Comparison of ENCODE assay signal across 13 mouse cellular contexts in the genomic region with DNA sequence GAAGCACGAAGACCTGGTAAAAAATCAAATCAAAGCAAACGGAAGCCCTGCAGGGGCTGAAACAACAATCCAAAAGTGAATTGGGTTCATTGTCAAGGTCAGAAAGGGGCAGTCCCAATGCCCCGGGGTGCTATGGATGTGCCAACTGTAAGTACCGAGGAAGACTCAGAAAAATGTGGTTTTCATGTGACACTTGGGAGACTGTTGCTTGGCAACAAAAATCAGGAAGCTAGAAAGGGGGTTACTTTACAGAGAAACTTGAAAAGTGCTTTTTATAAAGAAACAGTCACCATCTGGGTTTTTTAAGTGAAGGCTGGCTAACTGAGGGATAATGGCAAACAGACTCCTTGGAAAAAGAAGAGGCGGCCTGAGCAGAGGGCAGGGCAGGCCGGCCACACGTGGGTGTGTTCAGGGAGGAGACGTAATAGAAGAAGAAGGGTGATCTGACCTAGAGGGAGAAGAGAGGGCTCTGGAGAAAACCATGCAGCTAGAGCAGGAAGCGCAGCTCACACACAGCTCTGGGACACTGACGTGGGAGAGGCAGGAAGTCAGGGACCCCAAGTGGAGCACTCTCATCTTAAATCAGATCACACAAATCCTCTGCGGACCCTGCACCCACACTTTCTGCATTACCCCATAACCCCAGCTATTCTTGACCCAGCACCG.
DNase-seq lines count a peak whose midpoint lies in the region; ATAC-seq and TF ChIP-seq lines count a peak whose summit lies in the region.
"Had no signal": no experiment of that assay in that cellular context is flagged by ENCODE, and none has a peak within 500 bp of the region (broad histone marks: within the 10 kb centered on the region; RNA-seq: fewer than 3 reads in every experiment).

No protein-coding gene starts in this region.

- H3K27me3 ChIP-seq in kidney, embryonic 16.5 days (ENCODE audit: insufficient read depth, low read length): no peaks in the 10 kb centered on the region
- no peaks in the 10 kb centered on the region for H3K27me3 ChIP-seq in kidney, adult 2 months (replicated peaks; ENCODE audit: control insufficient read depth, insufficient read depth, low read length)
- H3K27me3 ChIP-seq in limb, embryonic 14.5 days (ENCODE audit: control insufficient read depth, insufficient read depth, low read length): no peaks in the 10 kb centered on the region
- H3K27me3 ChIP-seq: hindbrain, embryonic 12.5 days had no signal

- no peak overlapping the region for H3K4me3 ChIP-seq in kidney, embryonic 16.5 days (ENCODE audit: low read length)
- no peak overlapping the region for H3K4me3 ChIP-seq in kidney, adult 2 months (ENCODE audit: insufficient read depth, low read depth, low read length)
- H3K4me3 ChIP-seq in brown adipose tissue, adult 24 weeks (ENCODE audit: insufficient read depth, low read depth, low read length): no peak overlapping the region
- no peak overlapping the region for H3K4me3 ChIP-seq in limb, embryonic 14.5 days (replicated peaks; ENCODE audit: low read length)
- H3K4me3 ChIP-seq: hindbrain, embryonic 12.5 days had no signal

- TF ChIP-seq CTCF in kidney, adult 2 months (conservative IDR thresholded peaks at IDR 0.05; ENCODE audit: insufficient read depth, insufficient read length, low read depth, low read length): no peak

- DNase-seq in embryo, embryonic 10.5 days (ENCODE audit: low spot score): peak; percentile 23
- no peak for DNase-seq in embryo, embryonic 9.5 days (ENCODE audit: extremely low spot score)
- DNase-seq in kidney, adult 2 months: no peak
- DNase-seq in limb, embryonic 14.5 days (ENCODE audit: low spot score): no peak
- no peak for DNase-seq in cerebellum, postnatal 14 days
- no peak for DNase-seq in frontal cortex, postnatal 10 days (ENCODE audit: low spot score in 2 of 2)
- DNase-seq: cerebellum, adult 11-12 months; kidney, adult 8-10 months; lung, adult 18-20 months; thymus, postnatal 4 days had no signal

- H3K27ac ChIP-seq in kidney, embryonic 16.5 days (ENCODE audit: low read length): no peak overlapping the region
- no peak overlapping the region for H3K27ac ChIP-seq in kidney, adult 2 months (ENCODE audit: insufficient read depth, low read depth, low read length)
- H3K27ac ChIP-seq in brown adipose tissue, adult 24 weeks (replicated peaks; ENCODE audit: low read depth, low read length): peak overlapping the region; percentile 66
- peak overlapping the region; percentile 9; the same call in 1 of the 2 replicates for H3K27ac ChIP-seq in limb, embryonic 14.5 days (replicated peaks; ENCODE audit: low read depth, low read length)
- H3K27ac ChIP-seq: hindbrain, embryonic 12.5 days had no signal

- 23% methylated on average over 12 of the region's 12 CpGs for WGBS in kidney, embryonic 16.5 days
- WGBS in kidney, adult 2 months: 33% methylated on average over 12 of the region's 12 CpGs
- WGBS in limb, embryonic 14.5 days: 33% methylated on average over 12 of the region's 12 CpGs

- peaks cover 11% of the 10 kb centered on the region for H3K4me1 ChIP-seq in kidney, embryonic 16.5 days (ENCODE audit: insufficient read depth, low read length)
- H3K4me1 ChIP-seq in kidney, adult 2 months (ENCODE audit: control insufficient read depth, insufficient read depth, low read length): no peaks in the 10 kb centered on the region
- peaks cover 33% of the 10 kb centered on the region for H3K4me1 ChIP-seq in brown adipose tissue, adult 24 weeks (ENCODE audit: control insufficient read depth, insufficient read depth, insufficient read length, low read length)
- H3K4me1 ChIP-seq in limb, embryonic 14.5 days (ENCODE audit: control insufficient read depth, insufficient read depth, low read length): peaks cover 13% of the 10 kb centered on the region

- H3K36me3 ChIP-seq in kidney, embryonic 16.5 days (ENCODE audit: insufficient read depth, low read length): no peaks in the 10 kb centered on the region
- no peaks in the 10 kb centered on the region for H3K36me3 ChIP-seq in kidney, adult 2 months (ENCODE audit: control insufficient read depth, insufficient read depth, low read length)
- no peaks in the 10 kb centered on the region for H3K36me3 ChIP-seq in limb, embryonic 14.5 days (ENCODE audit: control insufficient read depth, insufficient read depth, low read length)
- H3K36me3 ChIP-seq: hindbrain, embryonic 12.5 days had no signal

- no peaks in the 10 kb centered on the region for H3K9me3 ChIP-seq in kidney, embryonic 16.5 days (ENCODE audit: low read length)
- no peaks in the 10 kb centered on the region for H3K9me3 ChIP-seq in limb, embryonic 14.5 days (ENCODE audit: control insufficient read depth, low read length)
- H3K9me3 ChIP-seq: hindbrain, embryonic 12.5 days had no signal

- peak; percentile 54; the same call in 1 of the 2 replicates for ATAC-seq in kidney, embryonic 16.5 days (ENCODE audit: low FRiP score, low TSS enrichment)
- no peak; the same call in 1 of the 2 replicates for ATAC-seq in limb, embryonic 14.5 days (ENCODE audit: low FRiP score, low read depth)

- H3K4me2 ChIP-seq in kidney, embryonic 16.5 days (replicated peaks; ENCODE audit: low read depth, low read length): peak overlapping the region; percentile 1; the same call in 1 of the 2 replicates
- H3K4me2 ChIP-seq in limb, embryonic 14.5 days (replicated peaks; ENCODE audit: low read depth, low read length, severe bottlenecking): no peak overlapping the region; the same call in 1 of the 2 replicates
- H3K4me2 ChIP-seq: hindbrain, embryonic 12.5 days had no signal

- no peak for TF ChIP-seq POLR2A in kidney, adult 2 months (IDR thresholded peaks at IDR 0.05; ENCODE audit: low read depth, low read length)
- no peak for TF ChIP-seq POLR2A in limb, embryonic 14.5 days (IDR thresholded peaks at IDR 0.05; ENCODE audit: borderline replicate concordance, extremely low read depth, insufficient read depth, insufficient read length)

- H3K9ac ChIP-seq in kidney, embryonic 16.5 days (replicated peaks; ENCODE audit: low read length): no peak overlapping the region
- no peak overlapping the region for H3K9ac ChIP-seq in limb, embryonic 14.5 days (ENCODE audit: low read depth, low read length, severe bottlenecking)
- H3K9ac ChIP-seq: hindbrain, embryonic 12.5 days had no signal

Comparison
In these comparisons a context has a peak if more than half of its experiments do, and no peak if none do; other contexts are left out.
1. H3K27ac ChIP-seq: peak in brown adipose tissue, adult 24 weeks (single experiment) and limb, embryonic 14.5 days (single experiment); none in kidney, embryonic 16.5 days (single experiment) and kidney, adult 2 months (single experiment).